8 mouse cellular contexts compared by ENCODE assay signal in the genomic region with DNA sequence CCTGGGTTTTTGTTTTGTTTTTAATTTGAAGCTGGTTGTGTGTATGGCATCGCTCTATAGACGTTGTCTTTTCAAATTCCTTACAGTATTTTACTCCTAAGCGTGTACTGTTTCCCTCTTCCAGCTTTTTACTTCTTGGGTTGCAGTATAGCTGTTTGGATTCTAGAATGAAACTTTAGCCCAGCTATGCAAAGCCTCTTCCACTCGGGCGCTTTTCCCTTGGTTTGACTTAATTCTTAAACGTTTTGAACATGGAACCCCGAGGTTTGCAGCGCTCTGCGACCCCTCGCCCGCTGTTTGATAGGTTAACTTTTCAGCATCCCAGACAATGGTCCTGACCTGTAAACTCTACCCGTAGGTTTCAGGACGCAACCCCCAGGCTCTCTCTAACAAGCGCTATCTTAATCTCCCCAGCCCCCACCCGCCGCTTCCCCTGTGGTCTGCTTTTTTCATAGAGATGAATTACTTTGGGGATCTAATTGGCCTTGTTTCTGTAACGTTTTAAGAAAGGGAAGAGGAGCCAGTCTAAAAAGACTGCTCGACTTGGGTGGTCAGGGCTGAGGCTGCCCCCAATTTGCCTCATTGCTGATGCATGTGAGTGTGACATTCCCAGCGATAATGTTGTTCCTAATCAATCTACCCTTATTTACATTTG. TPM values are rescaled to one million over a fixed set of nuclear protein-coding genes. Genes with fewer than 3 reads are reported as not detected.
DNase-seq lines count a peak whose midpoint lies in the region; ATAC-seq lines count a peak whose summit lies in the region.

No protein-coding gene starts in this region.

- H3K27me3 ChIP-seq in forebrain, embryonic 12.5 days, result peaks cover 49% of the 10 kb centered on the region
- peaks cover 40% of the 10 kb centered on the region for H3K27me3 ChIP-seq in liver, embryonic 11.5 days (replicated peaks; ENCODE audit: control insufficient read depth, insufficient read depth, low read length)
- H3K27me3 ChIP-seq in stomach, embryonic 15.5 days (replicated peaks), result 0 out of 2 replicates have a peak, but pooled peaks cover 2% of the 10 kb centered on the region

- 1% methylated on average over 19 of the region's 19 CpGs for WGBS in forebrain, embryonic 12.5 days
- 7% methylated on average over 19 of the region's 19 CpGs for WGBS in liver, embryonic 11.5 days
- 13% methylated on average over 19 of the region's 19 CpGs for WGBS in stomach, embryonic 15.5 days

- ATAC-seq in forebrain, embryonic 12.5 days (ENCODE audit: low FRiP score), result no peak
- no peak for ATAC-seq in liver, embryonic 11.5 days (replicated peaks; ENCODE audit: low FRiP score)
- no peak for ATAC-seq in stomach, embryonic 15.5 days (ENCODE audit: insufficient read depth, low FRiP score, low read depth)

- peak; percentile 20 for DNase-seq in lung, postnatal 10 days
- DNase-seq in lung, postnatal 25 days (ENCODE audit: low spot score), result no peak
- peak; percentile 40 for DNase-seq in liver, embryonic 11.5 days (ENCODE audit: low spot score)
- DNase-seq in right cerebral cortex, adult 2 months (ENCODE audit: low spot score in 2 of 2), result no peak
- no peak for DNase-seq in gastrocnemius, postnatal 10 days
- DNase-seq in urinary bladder, adult 2 months (ENCODE audit: low spot score), result no peak

- peak overlapping the region; percentile 51 for H3K27ac ChIP-seq in forebrain, embryonic 12.5 days
- H3K27ac ChIP-seq in liver, embryonic 11.5 days (ENCODE audit: low read depth, low read length), result peak overlapping the region; percentile 77; the same call in 1 of the 2 replicates
- peak overlapping the region; percentile 93 for H3K27ac ChIP-seq in stomach, embryonic 15.5 days

- no peak overlapping the region; the same call in 1 of the 2 replicates for H3K9ac ChIP-seq in forebrain, embryonic 12.5 days
- 0 out of 2 replicates have a peak overlapping the region, but pooled peaks have one; percentile 69 for H3K9ac ChIP-seq in liver, embryonic 11.5 days (ENCODE audit: low read depth, low read length)
- H3K9ac ChIP-seq in stomach, embryonic 15.5 days, result no peak overlapping the region

- H3K9me3 ChIP-seq in forebrain, embryonic 12.5 days, result no peaks in the 10 kb centered on the region
- no peaks in the 10 kb centered on the region for H3K9me3 ChIP-seq in liver, embryonic 11.5 days (ENCODE audit: control insufficient read depth, low read length)
- no peaks in the 10 kb centered on the region for H3K9me3 ChIP-seq in stomach, embryonic 15.5 days

- peak overlapping the region; percentile 94 for H3K4me2 ChIP-seq in forebrain, embryonic 12.5 days
- peak overlapping the region; percentile 99 for H3K4me2 ChIP-seq in liver, embryonic 11.5 days
- peak overlapping the region; percentile 83 for H3K4me2 ChIP-seq in stomach, embryonic 15.5 days

- H3K36me3 ChIP-seq in forebrain, embryonic 12.5 days (replicated peaks), result no peaks in the 10 kb centered on the region
- no peaks in the 10 kb centered on the region for H3K36me3 ChIP-seq in liver, embryonic 11.5 days (ENCODE audit: control insufficient read depth, insufficient read depth, low read length)
- H3K36me3 ChIP-seq in stomach, embryonic 15.5 days, result no peaks in the 10 kb centered on the region

- peaks cover 62% of the 10 kb centered on the region for H3K4me1 ChIP-seq in forebrain, embryonic 12.5 days
- peaks cover 20% of the 10 kb centered on the region for H3K4me1 ChIP-seq in liver, embryonic 11.5 days (replicated peaks; ENCODE audit: control insufficient read depth, insufficient read depth, low read length)
- H3K4me1 ChIP-seq in stomach, embryonic 15.5 days, result peaks cover 7% of the 10 kb centered on the region

- 0 out of 2 replicates have a peak overlapping the region, but pooled peaks have one; percentile 3 for H3K4me3 ChIP-seq in forebrain, embryonic 12.5 days (replicated peaks)
- H3K4me3 ChIP-seq in liver, embryonic 11.5 days (ENCODE audit: low read depth, low read length), result peak overlapping the region; percentile 93
- peak overlapping the region; percentile 56 for H3K4me3 ChIP-seq in stomach, embryonic 15.5 days (replicated peaks)

RNA-seq across cellular contexts. Expression of a gene that starts 4.5 kb away (rescaled TPM):
- 24.0 and 24.4 TPM in 2 replicates for polyA plus RNA-seq in forebrain, embryonic 12.5 days (2016; fragmentation: Nextera tagmentation; extraction: Ambion mirVana)
- polyA plus RNA-seq in liver, embryonic 11.5 days (2014; fragmentation: Nextera tagmentation; extraction: Ambion mirVana), result 14.0 and 15.0 TPM in 2 replicates
- 32.1 and 34.3 TPM in 2 replicates for polyA plus RNA-seq in stomach, embryonic 15.5 days (2015; fragmentation: Nextera tagmentation; extraction: Ambion mirVana)
- 10 to 100 TPM; 13.6 to 20.3 TPM for total RNA-seq in gastrocnemius, postnatal 10 days (2021)
- polyA plus RNA-seq in urinary bladder, adult 2 months (2012; rRNA removed), result 29.6 and 42.7 TPM in 2 replicates

Comparison
In these comparisons a context has a peak if more than half of its experiments do, and no peak if none do; other contexts are left out.
1. DNase-seq: peak in lung, postnatal 10 days (single experiment) and liver, embryonic 11.5 days (single experiment); none in lung, postnatal 25 days (single experiment), right cerebral cortex, adult 2 months (0 of 2), gastrocnemius, postnatal 10 days (single experiment) and urinary bladder, adult 2 months (single experiment).
2. H3K4me3 ChIP-seq: peak in every context shown above with its lines; median percentile 93 in liver, embryonic 11.5 days; 56 in stomach, embryonic 15.5 days; 3 in forebrain, embryonic 12.5 days.
3. Peak in every context shown above with its lines, with median percentiles within 50 percentile points of each other: H3K27ac ChIP-seq and H3K4me2 ChIP-seq.